Mouse (Mus musculus): ENCODE results near the gene Cdrt4. TPM values are rescaled to one million over a fixed set of nuclear protein-coding genes. Genes with fewer than 3 reads are reported as not detected.

Gene Cdrt4
- total RNA-seq, 1 experiment from 2014 or later: 2.3 TPM

DNA sequence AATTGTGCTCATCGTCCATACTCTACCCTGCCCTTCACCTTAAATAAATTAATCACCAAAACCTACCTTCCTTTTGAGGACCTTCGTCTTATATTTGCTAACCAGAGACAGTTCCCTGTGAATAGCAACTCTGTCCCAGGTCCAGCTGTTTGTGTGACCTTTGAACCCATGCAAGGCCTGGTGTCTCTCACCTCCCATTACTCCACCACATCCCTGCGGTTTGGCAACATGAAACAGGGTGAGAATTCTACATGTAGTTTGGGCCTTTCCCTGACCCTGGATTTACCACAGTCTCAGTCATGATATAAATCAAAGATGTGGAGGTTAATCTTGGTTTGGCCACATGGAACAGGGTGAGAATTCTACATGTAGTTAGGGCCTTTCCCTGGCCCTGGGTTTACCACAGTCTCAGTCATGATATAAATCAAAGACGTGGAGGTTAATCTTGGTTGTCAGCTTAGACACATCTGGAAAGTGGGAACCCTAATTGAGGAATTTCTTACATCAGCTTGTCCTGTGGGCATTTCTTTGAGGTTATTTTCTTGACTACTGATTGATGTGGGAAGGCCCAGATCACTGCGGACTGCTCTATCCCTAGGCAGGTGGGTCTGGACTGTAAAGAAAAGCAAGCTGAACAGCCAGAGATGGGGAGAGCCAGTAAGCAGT, 70.3 kb downstream of the Cdrt4 start:
- ATAC-seq (replicated peaks; ENCODE audit: insufficient number of reproducible peaks, low FRiP score, low TSS enrichment, poor library complexity, severe bottlenecking): no peak

- ATAC-seq (replicated peaks; ENCODE audit: insufficient number of reproducible peaks, low FRiP score, low TSS enrichment, poor library complexity, severe bottlenecking): no peak
Measured at GRCm38 (mm10) chr11:63023461-63023860, 72.5 kb downstream of the Cdrt4 start.

DNA sequence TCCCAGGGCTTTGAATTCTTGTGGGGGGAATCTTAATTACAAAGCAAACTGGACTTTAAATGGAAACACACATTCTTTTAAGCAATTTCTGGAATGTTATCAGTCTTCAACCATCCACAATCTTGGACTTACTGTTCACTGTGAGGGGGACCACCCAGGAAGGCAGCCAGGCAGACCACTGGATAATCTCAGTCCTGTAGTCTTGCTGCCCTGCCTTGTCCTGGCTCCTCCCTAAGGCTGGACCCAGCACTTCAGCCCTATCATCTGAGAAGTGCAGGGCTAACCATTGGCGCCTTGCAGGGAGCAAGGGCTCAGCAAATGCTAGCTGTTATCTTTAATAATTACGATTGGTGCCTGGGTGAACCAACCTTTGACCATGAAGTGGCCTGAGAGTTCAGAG, 73.1 kb downstream of the Cdrt4 start:
- no peak for ATAC-seq (replicated peaks; ENCODE audit: insufficient number of reproducible peaks, low FRiP score, low TSS enrichment, poor library complexity, severe bottlenecking)

GRCm38 (mm10) chr11:63025476-63025875, 74.5 kb downstream of the Cdrt4 start:
- no peak for ATAC-seq (replicated peaks; ENCODE audit: insufficient number of reproducible peaks, low FRiP score, low TSS enrichment, poor library complexity, severe bottlenecking)

GRCm38 (mm10) chr11:63026651-63027141, 75.7 kb downstream of the Cdrt4 start:
- no peak for ATAC-seq (replicated peaks; ENCODE audit: insufficient number of reproducible peaks, low FRiP score, low TSS enrichment, poor library complexity, severe bottlenecking)

DNA sequence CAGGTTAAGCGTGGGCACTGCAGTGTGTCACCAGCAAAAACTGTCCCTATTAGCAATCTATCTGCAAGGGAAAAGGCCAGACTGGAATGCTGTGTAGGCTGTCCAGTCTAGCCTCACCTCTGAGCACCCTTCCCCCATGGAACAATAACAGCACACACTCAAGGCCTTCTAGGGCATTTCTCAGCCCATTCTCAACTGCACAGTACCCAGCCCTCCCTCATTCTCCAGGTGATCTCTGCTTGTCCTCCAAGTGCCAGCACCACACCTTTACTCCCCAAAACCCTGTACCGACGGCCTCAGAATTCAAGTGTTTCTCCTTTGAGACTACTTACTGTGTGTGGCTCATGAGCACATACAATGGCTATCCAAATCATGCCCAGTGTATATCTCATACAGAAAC, 77.1 kb downstream of the Cdrt4 start:
- ATAC-seq (replicated peaks; ENCODE audit: insufficient number of reproducible peaks, low FRiP score, low TSS enrichment, poor library complexity, severe bottlenecking): no peak

DNA sequence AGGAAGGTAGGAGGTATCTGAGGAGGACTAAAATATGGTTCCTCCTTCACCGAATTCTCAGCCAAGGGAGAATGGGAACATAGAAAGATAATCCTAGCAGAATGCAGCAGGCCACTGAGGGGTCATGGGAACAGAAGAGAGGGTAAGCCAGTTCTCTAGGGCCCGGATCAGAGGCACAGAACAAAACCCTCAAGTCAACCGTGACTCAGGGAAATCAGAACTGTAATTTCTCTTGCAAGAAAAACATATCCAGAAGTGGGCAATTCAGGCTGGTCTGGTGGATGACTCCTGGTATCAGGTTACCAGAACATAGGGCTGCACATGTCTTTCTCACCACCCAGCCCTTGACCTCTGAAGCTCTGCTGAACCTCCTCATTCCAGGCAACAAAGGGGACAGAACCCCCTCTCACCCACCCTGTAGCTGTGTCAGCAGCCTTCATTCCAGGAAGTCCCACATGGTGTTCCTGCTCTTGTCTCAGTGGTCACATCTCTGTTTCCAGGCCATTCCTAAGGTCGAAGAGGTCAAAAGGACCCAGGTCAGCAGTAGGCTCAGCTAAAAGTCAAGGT, 78.2 kb downstream of the Cdrt4 start:
- no peak for ATAC-seq (replicated peaks; ENCODE audit: insufficient number of reproducible peaks, low FRiP score, low TSS enrichment, poor library complexity, severe bottlenecking)

- no peak for ATAC-seq (replicated peaks; ENCODE audit: insufficient number of reproducible peaks, low FRiP score, low TSS enrichment, poor library complexity, severe bottlenecking)
Measured at GRCm38 (mm10) chr11:63029721-63030120, 78.7 kb downstream of the Cdrt4 start.

DNA sequence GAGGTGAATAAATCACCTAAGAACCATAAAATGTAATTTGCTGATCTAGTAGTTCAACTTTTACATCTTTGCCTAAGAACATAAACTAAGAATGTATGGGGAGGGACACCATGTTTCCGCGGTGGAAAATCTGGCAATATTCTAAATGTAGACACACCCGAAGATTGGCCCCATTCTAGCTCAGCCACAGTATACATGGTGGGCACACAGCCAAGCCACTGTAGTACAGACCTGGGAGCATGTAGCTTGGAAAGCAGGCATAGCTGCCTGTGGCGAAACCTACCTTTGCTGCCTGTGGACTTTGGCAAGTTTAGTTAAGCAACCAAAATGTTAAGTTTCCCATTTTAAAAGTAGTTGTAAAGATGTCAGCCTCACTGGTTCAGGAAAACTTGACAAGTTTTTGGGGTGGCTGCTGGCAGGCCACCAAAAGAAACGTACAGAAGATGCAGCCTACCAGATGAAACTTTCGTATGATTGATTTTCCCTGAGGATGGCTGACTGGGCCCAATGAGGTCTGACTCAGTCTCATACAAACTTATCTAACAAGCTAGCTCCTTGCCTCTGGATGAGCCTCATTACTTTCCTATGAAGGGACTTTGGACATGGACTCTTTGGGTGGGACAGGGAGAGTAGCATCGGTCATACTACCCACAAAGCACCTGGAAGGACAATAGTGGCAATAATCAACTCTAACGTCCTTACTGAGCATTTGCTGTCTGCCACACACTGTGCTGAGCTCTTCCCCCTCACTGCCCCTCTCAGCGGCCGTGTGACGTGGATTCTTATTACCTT, 84.6 kb downstream of the Cdrt4 start:
- no peak for ATAC-seq (replicated peaks; ENCODE audit: insufficient number of reproducible peaks, low FRiP score, low TSS enrichment, poor library complexity, severe bottlenecking)

DNA sequence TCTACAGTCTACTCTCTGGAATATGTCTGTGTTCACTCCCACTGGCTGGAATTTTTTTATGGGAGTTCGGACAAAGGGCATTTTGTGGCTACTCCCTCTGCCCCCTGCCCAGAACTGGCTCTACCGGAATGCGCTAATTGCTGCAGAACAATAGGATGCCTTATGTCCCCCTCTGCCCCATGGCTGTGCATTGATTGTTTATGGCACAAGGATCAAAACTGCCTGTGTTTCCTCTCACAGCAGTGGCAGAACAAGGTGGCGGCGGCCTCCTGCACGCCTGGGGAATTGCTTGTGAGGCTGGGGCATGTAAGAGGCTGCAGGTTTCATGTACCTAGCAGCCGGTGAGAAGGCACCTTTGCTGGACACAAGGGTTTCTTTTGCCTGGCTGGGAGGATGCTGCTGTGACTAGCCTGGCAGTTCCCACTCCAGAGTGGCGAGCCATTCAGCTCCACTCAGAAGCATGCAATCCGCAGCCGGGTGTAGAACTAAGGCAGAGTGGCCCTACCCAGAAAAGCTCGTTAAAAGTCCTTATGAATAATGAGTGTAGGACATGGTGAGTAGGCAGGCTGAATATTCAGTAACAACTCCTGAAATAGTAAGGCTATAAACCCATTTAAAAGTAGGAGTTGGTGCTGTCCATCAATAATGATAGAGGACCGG, 89.1 kb downstream of the Cdrt4 start:
- no peak for ATAC-seq (replicated peaks; ENCODE audit: insufficient number of reproducible peaks, low FRiP score, low TSS enrichment, poor library complexity, severe bottlenecking)

Other genes with a start within 250 kb of the Cdrt4 start
- 4.4 to 15.7 TPM (median 5.0 TPM) in 3 replicates for gene Zfp287, start 219.3 kb upstream of the Cdrt4 start, total RNA-seq (2017)
- gene Gm10428, start 198.1 kb upstream of the Cdrt4 start, total RNA-seq (2017): not detected in 3 replicates
- 3.0 TPM in 1 of 3 replicates, not detected in the others for gene Zfp286, start 161.7 kb upstream of the Cdrt4 start, total RNA-seq (2017)
- gene Trim16, start 131.0 kb upstream of the Cdrt4 start, total RNA-seq (2017): 5.9 to 8.1 TPM (median 7.3 TPM) in 3 replicates
- 0.75 to 2.6 TPM (median 2.5 TPM) in 3 replicates for gene Fbxw10, start 104.1 kb upstream of the Cdrt4 start, total RNA-seq (2017)
- gene Tvp23b, start 71.7 kb upstream of the Cdrt4 start, total RNA-seq (2017): 23.5 to 32.7 TPM (median 30.7 TPM) in 3 replicates
- not detected in 3 replicates for gene Tekt3, start 110.5 kb downstream of the Cdrt4 start, total RNA-seq (2017)
- gene Pmp22, start 177.8 kb downstream of the Cdrt4 start, total RNA-seq (2017): not detected in 3 replicates